Mouse (Mus musculus) midbrain, postnatal 0 days (tissue): ENCODE data around the gene Fbxo8. TPM values are rescaled to one million over a fixed set of nuclear protein-coding genes. Genes with fewer than 3 reads are reported as not detected.

Experiments
- ATAC-seq: fragments of 200-750 bp; cut with Nextera tagmentation; 2 replicates; pipeline ENCODE4 v1.8.0; 2017; ENCODE audit warnings: moderate number of reproducible peaks, mild to moderate bottlenecking, moderate TSS enrichment, moderate library complexity; ENCODE audit not compliant: low FRiP score
- DNase-seq: peaks from one replicate; pipeline ENCODE4 v3.0.0-alpha.2; 2015; ENCODE audit warnings: low spot score
- H3K27ac ChIP-seq: fragments of 300-500 bp; sonication (generic); 2 replicates; pipeline ENCODE4 v1.5.1; 2014; ENCODE audit warnings: low read depth, mild to moderate bottlenecking, low read length, mixed read lengths
- H3K27me3 ChIP-seq: fragments of 300-500 bp; sonication (generic); 2 replicates; pipeline ENCODE4 v1.6.1; 2014; ENCODE audit warnings: low read length, control low read depth, mixed read lengths; ENCODE audit not compliant: insufficient read depth
- H3K36me3 ChIP-seq: fragments of 300-500 bp; sonication (generic); 2 replicates; pipeline ENCODE4 v1.6.1; 2014; ENCODE audit warnings: low read length, control low read depth, mixed read lengths; ENCODE audit not compliant: insufficient read depth
- H3K4me1 ChIP-seq: fragments of 300-500 bp; sonication (generic); 2 replicates; pipeline ENCODE4 v1.6.1; 2014; ENCODE audit warnings: mild to moderate bottlenecking, control low read depth, antibody characterized with exemption, low read length, mixed read lengths; ENCODE audit not compliant: insufficient read depth
- H3K4me2 ChIP-seq: fragments of 300-500 bp; sonication (generic); 2 replicates; pipeline ENCODE4 v1.6.1; 2014; ENCODE audit warnings: low read depth, mild to moderate bottlenecking, low read length, mixed read lengths; ENCODE audit not compliant: poor library complexity, severe bottlenecking
- H3K4me3 ChIP-seq: fragments of 300-500 bp; sonication (generic); 2 replicates; pipeline ENCODE4 v1.5.1; 2014; ENCODE audit warnings: low read depth, mild to moderate bottlenecking, low read length, moderate library complexity
- H3K9ac ChIP-seq: fragments of 300-500 bp; sonication (generic); replicated peaks from 2 replicates; pipeline ENCODE4 v1.6.1; 2014; ENCODE audit warnings: mild to moderate bottlenecking, low read length, moderate library complexity, mixed read lengths; ENCODE audit not compliant: poor library complexity, severe bottlenecking
- H3K9me3 ChIP-seq: fragments of 300-500 bp; sonication (generic); 2 replicates; pipeline ENCODE4 v1.6.1; 2016; ENCODE audit warnings: low read length, control low read depth
- CTCF ChIP-seq: IDR thresholded peaks from 2 replicates; pipeline ENCODE4 v1.5.1; 2016; ENCODE audit warnings: antibody characterized with exemption, mild to moderate bottlenecking
- WGBS: fragments of 180-500 bp; shearing (Covaris S2); extraction: QIAGEN DNeasy Blood & Tissue Kit; methylation state at CpG from one replicate; pipeline ENCODE4 v1.1.7; 2014; 5-methylcytosine and 5-hydroxymethylcytosine counted together
- polyA plus RNA-seq: library from polyadenylated mRNA; unstranded; fragments of >200 nt; fragmentation: Nextera tagmentation; extraction: Ambion mirVana; gene quantifications from 2 replicates; pipeline ENCODE4 v1.2.1, GENCODE M21; 2015
- total RNA-seq: library from RNA; depleted of rRNA; stranded (reverse); fragments of >200 nt; gene quantifications from 2 replicates; pipeline ENCODE4 v1.2.3, GENCODE M21; 2014

Gene Fbxo8
- total and polyA plus RNA-seq, 2 experiments from 2014 or later = 18.2 to 36.2 TPM

- Histone ChIP-seq H3K27ac (no peak overlapping the region), H3K4me2 (no peak overlapping the region), H3K4me3 (no peak overlapping the region), H3K4me1 (no peaks in the 10 kb centered on the region), H3K9ac (no peak overlapping the region), H3K27me3 (no peaks in the 10 kb centered on the region), H3K36me3 (no peaks in the 10 kb centered on the region), H3K9me3 (no peaks in the 10 kb centered on the region)
- WGBS = 81% methylated on average over 2 of the region's 2 CpGs
- 0 out of 2 replicates have a peak, but pooled peaks have one; percentile 16 for ATAC-seq
- no peak for DNase-seq
- no peak for TF ChIP-seq CTCF
Measured at GRCm38 (mm10) chr8:56520249-56520648, 30.6 kb upstream of the Fbxo8 start.

- H3K4me3 ChIP-seq = no peak overlapping the region
- ATAC-seq = no peak
- no peaks in the 10 kb centered on the region for H3K27me3 ChIP-seq
- H3K27ac ChIP-seq = no peak overlapping the region
- WGBS = 77% methylated on average over 4 of the region's 4 CpGs
- H3K4me1 ChIP-seq = no peaks in the 10 kb centered on the region
- no peaks in the 10 kb centered on the region for H3K9me3 ChIP-seq
- TF ChIP-seq CTCF = 0 out of 2 replicates have a peak, but pooled peaks have one; percentile 11
- H3K9ac ChIP-seq = no peak overlapping the region
- H3K36me3 ChIP-seq = no peaks in the 10 kb centered on the region
- no peak overlapping the region for H3K4me2 ChIP-seq
- DNase-seq = no peak
Measured at GRCm38 (mm10) chr8:56521051-56521450, 29.8 kb upstream of the Fbxo8 start.

DNA sequence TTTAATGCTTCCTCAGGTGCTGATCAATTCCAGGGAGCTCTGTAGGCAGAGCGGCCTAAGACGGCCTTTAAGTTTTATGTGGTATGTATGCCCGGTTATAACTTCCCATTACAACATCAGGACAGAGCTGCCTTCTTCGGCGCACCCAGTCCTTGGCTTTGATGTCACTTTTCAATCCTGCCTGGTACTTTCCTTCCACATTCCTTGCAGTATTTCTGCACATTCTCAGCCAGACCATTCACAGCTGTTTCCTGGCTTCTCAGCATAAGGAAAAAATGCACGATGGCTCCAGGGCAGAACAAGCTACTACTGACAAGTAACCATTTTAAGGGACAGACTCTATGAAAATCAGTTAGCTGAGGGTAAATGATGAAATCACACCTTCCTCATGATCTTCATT is 22.0 kb upstream of the Fbxo8 start:
- ATAC-seq (no peak), DNase-seq (no peak)
- Histone ChIP-seq H3K9ac (no peak overlapping the region), H3K9me3 (no peaks in the 10 kb centered on the region), H3K27me3 (no peaks in the 10 kb centered on the region), H3K4me2 (no peak overlapping the region), H3K4me1 (no peaks in the 10 kb centered on the region), H3K36me3 (peaks cover 6% of the 10 kb centered on the region; the same call in 1 of the 2 replicates), H3K4me3 (no peak overlapping the region), H3K27ac (no peak overlapping the region)
- 87% methylated on average over 6 of the region's 6 CpGs for WGBS
- no peak for TF ChIP-seq CTCF

DNA sequence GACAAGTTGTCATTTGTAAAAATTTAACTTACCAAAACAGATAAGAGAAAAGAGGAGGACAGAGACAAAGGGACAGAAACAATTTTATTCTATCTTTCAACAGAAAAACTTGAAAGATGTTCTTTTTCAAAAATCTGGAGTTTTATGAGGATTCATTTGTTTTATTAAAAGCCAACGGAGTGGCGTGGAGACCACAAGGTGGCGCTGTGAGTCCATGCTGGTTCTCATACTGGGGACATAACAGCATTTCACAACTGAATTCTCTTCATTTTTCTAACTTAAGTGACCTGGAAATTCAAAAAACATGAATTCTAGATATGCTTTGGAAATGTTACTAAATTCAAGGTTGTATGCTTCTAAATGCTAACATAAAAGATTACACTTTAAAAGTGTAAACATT is 20.5 kb upstream of the Fbxo8 start:
- Histone ChIP-seq H3K4me2 (no peak overlapping the region), H3K9ac (no peak overlapping the region), H3K4me3 (no peak overlapping the region), H3K4me1 (no peaks in the 10 kb centered on the region), H3K36me3 (peaks cover 6% of the 10 kb centered on the region; the same call in 1 of the 2 replicates), H3K27ac (no peak overlapping the region), H3K9me3 (no peaks in the 10 kb centered on the region), H3K27me3 (no peaks in the 10 kb centered on the region)
- DNase-seq (peak; percentile 74), ATAC-seq (no peak)
- WGBS = 3% methylated on average over 3 of the region's 3 CpGs
- peak; percentile 91 for TF ChIP-seq CTCF

DNA sequence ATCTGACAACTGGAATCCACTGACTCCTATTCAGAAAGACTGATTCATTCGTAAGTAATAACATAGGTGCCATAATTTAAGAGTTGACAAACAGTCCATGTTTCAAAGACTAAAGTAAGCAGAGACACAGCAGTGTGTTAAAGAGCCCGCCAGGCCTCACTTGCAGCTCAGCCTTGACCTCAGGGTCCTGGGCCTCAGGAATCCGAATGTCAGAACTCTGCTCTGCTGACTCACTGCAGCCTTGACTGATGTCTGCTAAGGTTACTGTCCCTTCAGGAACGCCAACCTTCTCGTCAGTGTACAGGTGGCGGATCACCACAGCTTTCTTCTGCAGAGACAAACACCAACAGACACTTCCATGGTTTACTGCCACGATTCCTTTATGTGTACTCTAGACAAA is 10.2 kb upstream of the Fbxo8 start:
- WGBS = 91% methylated on average over 7 of the region's 7 CpGs
- no peak overlapping the region for H3K9ac ChIP-seq
- no peak for TF ChIP-seq CTCF
- H3K4me1 ChIP-seq = no peaks in the 10 kb centered on the region
- no peaks in the 10 kb centered on the region for H3K27me3 ChIP-seq
- ATAC-seq = no peak
- no peak overlapping the region for H3K27ac ChIP-seq
- DNase-seq = no peak
- no peak overlapping the region for H3K4me3 ChIP-seq
- no peaks in the 10 kb centered on the region for H3K9me3 ChIP-seq
- no peak overlapping the region for H3K4me2 ChIP-seq
- peaks cover 16% of the 10 kb centered on the region for H3K36me3 ChIP-seq

GRCm38 (mm10) chr8:56547866-56548265 is 3.0 kb upstream of the Fbxo8 start:
- no peaks in the 10 kb centered on the region for H3K4me1 ChIP-seq
- no peak overlapping the region for H3K4me3 ChIP-seq
- no peaks in the 10 kb centered on the region; the same call in 1 of the 2 replicates for H3K36me3 ChIP-seq
- H3K9me3 ChIP-seq = no peaks in the 10 kb centered on the region
- no peaks in the 10 kb centered on the region for H3K27me3 ChIP-seq
- TF ChIP-seq CTCF = no peak
- ATAC-seq (no peak), DNase-seq (no peak)
- no peak overlapping the region for H3K27ac ChIP-seq
- no peak overlapping the region for H3K9ac ChIP-seq
- no peak overlapping the region for H3K4me2 ChIP-seq
- WGBS = 90% methylated on average over 2 of the region's 2 CpGs
